Mouse (Mus musculus): ENCODE results near the gene Cfap206.
"Not testable (repeated sequence)": the region's sequence is repeated elsewhere in the genome, so short reads cannot be mapped to it uniquely, and the experiment has no call there.

Gene Cfap206

GRCm38 (mm10) chr4:34729851-34730341 is at the start of gene Cfap206:
Cfap206 (minus strand) TSS chr4:34730206.
- peak; percentile 88 for DNase-seq (ENCODE audit: extremely low spot score, low spot score)

DNA sequence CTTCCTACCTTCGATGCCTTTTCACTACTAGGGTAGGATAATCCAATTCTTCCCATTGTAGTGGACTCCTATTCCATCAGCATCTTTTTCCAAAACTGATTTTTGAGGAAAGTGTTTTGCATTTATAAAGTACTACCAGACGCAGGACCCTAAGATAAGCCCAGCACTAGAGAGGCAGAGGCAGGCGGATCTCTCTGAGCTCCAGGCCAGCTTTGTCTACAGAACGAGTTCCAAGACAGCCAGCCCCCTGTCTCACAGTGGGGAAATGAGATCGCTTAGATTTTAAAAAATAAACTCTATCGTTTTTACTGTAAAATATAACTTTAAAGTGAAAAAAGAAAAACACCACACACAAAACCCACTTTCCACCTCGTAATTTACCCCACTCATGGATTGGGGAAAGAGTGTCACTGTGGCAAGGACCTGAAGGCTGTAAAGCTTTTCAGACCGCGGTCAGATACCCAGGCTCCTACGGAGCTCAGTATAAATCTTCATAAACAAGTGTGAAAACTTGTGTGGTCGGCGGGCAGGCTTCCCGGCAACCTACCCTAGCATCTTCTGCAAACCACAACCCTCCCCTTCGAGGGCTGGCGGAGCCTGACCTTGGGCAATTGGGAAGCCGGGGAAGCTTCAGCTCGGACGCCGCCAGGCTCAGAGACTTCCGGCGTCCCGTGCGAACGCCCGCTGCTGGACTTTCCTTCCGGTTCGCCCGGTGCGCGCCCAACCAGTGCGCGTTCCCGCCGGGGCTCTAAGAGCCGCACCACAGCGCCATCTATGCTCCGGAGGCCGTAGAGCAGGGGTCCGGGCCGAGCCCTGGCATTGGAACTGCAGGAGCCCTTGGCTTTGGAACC is 47.9 kb upstream of the Cfap206 start, which contains the start of gene Smim8:
TSS of gene Smim8 (minus strand) at position 747 of the 851 bp plus-strand sequence.
- peak; percentile 98 for DNase-seq (ENCODE audit: extremely low spot score, low spot score)

- DNase-seq (ENCODE audit: extremely low spot score, low spot score): peak; percentile 32
These were observed 41.8 kb upstream of the Cfap206 start for GRCm38 (mm10) chr4:34771652-34772371.

- no peak for DNase-seq (ENCODE audit: extremely low spot score, low spot score)
These were observed 26.2 kb upstream of the Cfap206 start, which contains the start of gene Gm136 for GRCm38 (mm10) chr4:34756163-34756562. Gm136 (minus strand) TSS chr4:34756263.

DNA sequence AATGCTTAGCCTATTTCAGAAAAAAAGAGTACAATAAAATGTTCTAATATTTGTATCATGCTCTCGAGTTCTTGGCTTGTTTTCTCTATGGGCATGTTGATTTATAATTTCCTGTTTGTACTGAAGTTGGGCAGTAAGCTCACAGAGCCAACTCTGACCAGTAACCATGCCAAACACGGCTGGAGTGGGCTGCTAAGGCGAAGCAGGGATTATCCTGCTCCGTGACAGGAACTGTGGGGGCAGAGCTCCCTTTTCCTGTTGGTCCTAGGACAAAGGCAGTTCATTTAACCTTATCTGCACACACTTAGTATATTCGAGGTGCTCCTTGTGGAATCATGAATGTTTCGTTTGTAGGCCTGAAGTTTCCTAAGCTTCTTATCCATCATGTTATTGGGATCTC is 19.2 kb upstream of the Cfap206 start:
- no peak for DNase-seq (ENCODE audit: extremely low spot score, low spot score)

DNA sequence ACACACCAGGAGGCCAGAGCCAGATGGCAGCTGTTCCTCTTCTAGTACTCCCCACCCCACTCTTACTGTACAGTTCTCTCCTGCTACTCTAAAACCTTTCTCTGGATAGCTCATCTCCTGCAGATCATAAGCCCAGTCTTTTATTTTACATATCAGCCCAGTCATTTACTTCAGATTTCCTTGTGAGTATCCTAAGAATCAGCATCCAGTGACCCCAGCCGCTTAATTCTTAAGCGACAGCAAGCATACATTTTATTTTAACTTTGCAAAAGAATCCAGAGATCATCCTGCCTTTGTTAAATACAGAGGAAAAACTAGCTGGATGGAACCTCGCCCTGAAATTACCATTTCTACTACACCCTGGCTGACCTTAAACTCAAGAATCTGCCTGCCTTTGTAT is 4.5 kb upstream of the Cfap206 start:
- no peak for DNase-seq (ENCODE audit: extremely low spot score, low spot score)

GRCm38 (mm10) chr4:34733415-34733814 is 3.4 kb upstream of the Cfap206 start:
- DNase-seq (ENCODE audit: extremely low spot score, low spot score): not testable (repeated sequence)

- not testable (repeated sequence) for DNase-seq (ENCODE audit: extremely low spot score, low spot score)
These were observed 4.3 kb downstream of the Cfap206 start for GRCm38 (mm10) chr4:34725710-34726109.

- DNase-seq (ENCODE audit: extremely low spot score, low spot score): no peak
These were observed 5.7 kb downstream of the Cfap206 start for GRCm38 (mm10) chr4:34724306-34724705.

- DNase-seq (ENCODE audit: extremely low spot score, low spot score): no peak
These were observed 6.8 kb downstream of the Cfap206 start for GRCm38 (mm10) chr4:34723186-34723585.

- no peak for DNase-seq (ENCODE audit: extremely low spot score, low spot score)
These were observed 9.7 kb downstream of the Cfap206 start for GRCm38 (mm10) chr4:34720127-34720895.

DNA sequence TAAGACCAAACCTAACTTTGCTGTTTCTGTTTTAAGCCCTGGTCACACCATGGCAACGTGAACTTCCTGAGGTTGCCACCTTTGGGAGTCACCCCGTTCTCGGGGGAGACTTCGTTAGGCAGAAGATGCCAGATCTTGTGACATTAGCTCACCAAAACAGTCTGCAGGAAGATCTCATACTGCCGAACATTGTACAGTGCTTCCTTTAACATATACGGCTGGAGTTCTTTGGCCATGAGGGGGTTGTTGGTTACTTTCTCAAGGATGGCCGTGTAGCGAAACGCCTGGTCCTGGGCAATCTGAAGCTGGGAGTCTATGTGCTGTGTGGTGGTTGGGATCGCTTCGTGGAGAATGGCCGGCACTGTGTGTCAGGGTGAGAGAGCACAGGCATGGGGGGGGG is 10.6 kb downstream of the Cfap206 start:
- no peak for DNase-seq (ENCODE audit: extremely low spot score, low spot score)

GRCm38 (mm10) chr4:34715062-34715461 is 14.9 kb downstream of the Cfap206 start:
- DNase-seq (ENCODE audit: extremely low spot score, low spot score): no peak

- no peak for DNase-seq (ENCODE audit: extremely low spot score, low spot score)
These were observed 21.9 kb downstream of the Cfap206 start for GRCm38 (mm10) chr4:34708127-34708526.

GRCm38 (mm10) chr4:34707248-34707647 is 22.8 kb downstream of the Cfap206 start:
- no peak for DNase-seq (ENCODE audit: extremely low spot score, low spot score)

DNA sequence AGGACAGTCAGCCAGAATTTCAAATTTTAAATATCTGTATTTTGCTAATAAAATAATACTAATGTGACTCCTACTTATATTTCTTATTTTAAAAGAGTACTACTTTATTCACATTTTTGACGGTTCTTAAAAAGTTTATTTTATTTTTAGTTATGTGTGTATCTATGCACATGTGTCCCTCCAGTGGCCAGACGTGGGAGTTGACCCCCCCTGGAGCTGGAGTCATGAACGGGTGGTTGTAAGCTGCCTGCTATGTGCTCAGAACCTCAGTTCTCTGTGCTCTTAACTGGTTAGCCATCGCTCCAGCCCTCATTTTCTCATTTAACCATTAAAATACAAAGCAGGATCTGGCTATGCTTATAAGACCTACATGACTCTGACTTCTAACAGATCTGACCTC is 27.0 kb downstream of the Cfap206 start:
- no peak for DNase-seq (ENCODE audit: extremely low spot score, low spot score)

DNA sequence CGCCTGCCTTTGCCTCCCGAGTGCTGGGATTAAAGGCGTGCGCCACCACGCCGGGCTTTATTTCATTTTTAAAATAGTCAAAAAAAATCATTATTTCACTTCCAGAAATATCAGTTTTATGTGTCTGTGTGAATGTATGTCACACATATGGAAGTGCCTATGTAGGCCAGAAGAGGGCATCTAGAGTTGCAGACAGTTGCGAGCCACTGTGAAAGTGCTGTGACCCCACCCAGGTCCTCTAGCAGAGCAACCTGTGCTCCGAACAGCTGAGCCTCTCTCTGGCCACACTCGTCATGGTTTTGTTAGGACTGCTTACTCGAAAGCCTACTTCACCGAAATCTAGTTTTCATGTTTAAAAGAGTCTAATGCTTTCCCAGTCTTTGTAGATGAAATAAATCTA is 27.8 kb downstream of the Cfap206 start:
- DNase-seq (ENCODE audit: extremely low spot score, low spot score): no peak

DNA sequence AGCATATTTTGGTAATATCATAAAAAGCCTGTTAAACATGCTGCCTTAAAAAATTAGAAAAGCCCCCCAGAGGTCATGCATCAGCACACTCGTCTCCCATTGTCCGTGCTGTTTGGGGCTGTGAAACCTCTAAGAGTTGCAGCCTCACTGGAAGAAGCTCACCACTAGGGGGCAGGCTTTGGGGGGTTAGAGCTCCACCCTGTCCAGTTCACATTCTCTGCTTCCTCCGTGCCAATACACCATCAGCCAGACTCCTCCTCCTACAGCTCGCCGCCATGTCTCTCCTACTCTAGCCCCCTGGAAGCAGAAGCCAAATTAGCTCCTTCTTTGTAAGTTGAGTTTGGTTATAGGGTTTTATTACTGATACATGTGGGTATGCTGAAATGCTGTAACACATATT is 28.5 kb downstream of the Cfap206 start:
- DNase-seq (ENCODE audit: extremely low spot score, low spot score): peak; percentile 65

DNA sequence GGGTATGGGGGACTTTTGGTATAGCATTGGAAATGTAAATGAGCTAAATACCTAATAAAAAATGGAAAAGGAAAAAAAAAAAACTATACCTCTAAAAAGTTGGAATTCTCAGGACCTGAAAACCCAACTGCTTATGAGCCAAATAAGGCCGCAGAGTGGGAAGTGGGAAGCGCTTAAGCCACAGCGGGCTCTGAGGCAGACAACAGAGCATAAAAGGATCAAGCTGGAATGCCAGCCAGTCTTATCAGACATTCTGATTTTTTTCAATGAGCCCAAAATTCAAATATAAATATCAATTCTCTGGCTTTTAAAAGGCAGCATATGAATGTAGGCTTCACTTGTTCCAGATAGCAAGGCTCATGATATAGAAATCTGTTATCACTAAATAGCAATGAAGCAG is 42.0 kb downstream of the Cfap206 start:
- DNase-seq (ENCODE audit: extremely low spot score, low spot score): no peak

DNA sequence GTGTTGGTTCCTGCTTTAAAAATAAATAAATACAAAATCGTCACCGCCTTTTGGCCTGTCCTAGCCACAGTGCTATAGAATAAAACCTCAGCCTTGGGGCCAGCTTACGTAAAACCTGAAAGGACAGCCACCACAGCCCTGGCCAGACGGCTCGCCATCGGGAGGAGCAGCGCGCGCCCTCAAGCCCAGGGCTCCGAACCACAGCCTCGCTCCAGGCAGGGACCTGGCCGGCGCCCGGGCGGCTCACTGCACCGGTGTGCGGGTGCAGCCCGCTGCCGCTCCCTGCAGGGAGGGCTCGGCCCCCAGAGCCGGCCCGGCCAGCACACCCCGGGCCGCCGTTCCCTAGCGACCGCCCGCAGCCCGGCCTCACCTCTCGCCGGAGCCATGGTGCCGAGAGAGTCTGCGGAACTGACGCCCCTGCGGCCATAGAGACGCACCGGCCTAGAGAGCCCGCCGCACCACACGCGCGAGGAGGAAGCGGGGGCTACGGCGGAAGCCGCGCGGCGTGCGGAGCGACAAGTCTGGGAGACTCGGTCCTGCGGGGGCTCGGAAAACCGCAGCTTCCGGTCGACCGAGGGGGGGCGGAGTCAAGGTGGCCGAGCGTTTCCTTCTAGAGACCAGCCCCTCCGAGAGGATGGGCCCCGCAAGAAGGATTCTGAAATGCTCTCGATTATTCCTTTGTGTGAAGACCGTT is 43.0 kb downstream of the Cfap206 start, which contains the start of gene Slc35a1:
TSS of gene Slc35a1 (minus strand) at position 565 of the 694 bp plus-strand sequence.
- DNase-seq (ENCODE audit: extremely low spot score, low spot score): peak; percentile 93

DNA sequence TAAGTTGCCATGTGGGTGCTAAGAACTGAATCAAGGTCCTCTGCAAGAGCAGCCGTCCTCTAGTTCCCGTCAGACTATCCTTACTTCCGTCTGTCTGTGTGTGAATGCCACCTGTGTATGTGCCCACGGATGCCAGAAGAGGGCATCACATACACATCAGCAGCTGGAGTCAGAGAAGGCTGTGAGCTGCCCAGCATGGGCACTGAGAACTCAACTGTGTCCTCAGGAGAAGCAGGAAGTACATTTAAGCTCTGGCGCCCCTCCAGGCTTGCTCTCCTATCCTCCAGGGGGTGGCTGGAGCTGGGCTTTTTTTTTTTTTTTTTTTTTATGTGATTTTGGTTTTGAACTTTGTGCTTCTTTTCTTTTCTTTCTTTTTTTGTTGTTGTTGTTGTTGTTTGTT is 49.5 kb downstream of the Cfap206 start:
- DNase-seq (ENCODE audit: extremely low spot score, low spot score): no peak

Data from neural tube, embryonic 10.5 days (tissue).